Comparison of ENCODE assay signal across 8 mouse cellular contexts in genomic region chr6:136941051-136942021, GRCm38 (mm10). TPM values are rescaled to one million over a fixed set of nuclear protein-coding genes. Genes with fewer than 3 reads are reported as not detected.
A peak's percentile ranks its signal among the peaks of the same experiment; 100 is the strongest.
DNase-seq lines count a peak whose midpoint lies in the region; ATAC-seq lines count a peak whose summit lies in the region.

Gene Arhgdib (minus strand): TSS chr6:136941899.

- no peak within 1 kb of the TSS for H3K27ac ChIP-seq in forebrain, embryonic 14.5 days (ENCODE audit: low read depth, low read length)
- peak within 1 kb of the TSS; percentile 22; the same call in 1 of the 2 replicates for H3K27ac ChIP-seq in hindbrain, embryonic 14.5 days
- H3K27ac ChIP-seq in limb, embryonic 12.5 days: peak within 1 kb of the TSS; percentile 83

- H3K4me3 ChIP-seq in forebrain, embryonic 14.5 days (ENCODE audit: low read depth, low read length): no peak within 1 kb of the TSS
- H3K4me3 ChIP-seq in hindbrain, embryonic 14.5 days (replicated peaks; ENCODE audit: low read length): no peak within 1 kb of the TSS
- peak within 1 kb of the TSS; percentile 14 for H3K4me3 ChIP-seq in limb, embryonic 12.5 days (replicated peaks)

- H3K27me3 ChIP-seq in forebrain, embryonic 14.5 days (replicated peaks; ENCODE audit: control insufficient read depth, insufficient read depth, low read length): no peaks in the 10 kb centered on the region
- no peaks in the 10 kb centered on the region for H3K27me3 ChIP-seq in hindbrain, embryonic 14.5 days (ENCODE audit: control insufficient read depth, insufficient read depth, low read length)
- no peaks in the 10 kb centered on the region for H3K27me3 ChIP-seq in limb, embryonic 12.5 days

- no peaks in the 10 kb centered on the region for H3K9me3 ChIP-seq in forebrain, embryonic 14.5 days (replicated peaks; ENCODE audit: control insufficient read depth, low read length)
- H3K9me3 ChIP-seq in hindbrain, embryonic 14.5 days (ENCODE audit: control insufficient read depth, low read length): no peaks in the 10 kb centered on the region
- H3K9me3 ChIP-seq in limb, embryonic 12.5 days: no peaks in the 10 kb centered on the region

- no peak within 1 kb of the TSS for H3K4me2 ChIP-seq in forebrain, embryonic 14.5 days (ENCODE audit: low read length)
- no peak within 1 kb of the TSS for H3K4me2 ChIP-seq in hindbrain, embryonic 14.5 days (replicated peaks)
- H3K4me2 ChIP-seq in limb, embryonic 12.5 days: peak within 1 kb of the TSS; percentile 39

- H3K4me1 ChIP-seq in forebrain, embryonic 14.5 days (ENCODE audit: control insufficient read depth, insufficient read depth, low read length): no peaks in the 10 kb centered on the region
- no peaks in the 10 kb centered on the region for H3K4me1 ChIP-seq in hindbrain, embryonic 14.5 days (replicated peaks; ENCODE audit: control insufficient read depth, insufficient read depth, low read length)
- H3K4me1 ChIP-seq in limb, embryonic 12.5 days (replicated peaks): peaks cover 44% of the 10 kb centered on the region

- 64% methylated on average over 12 of the region's 12 CpGs for WGBS in forebrain, embryonic 14.5 days
- 57% methylated on average over 12 of the region's 12 CpGs for WGBS in hindbrain, embryonic 14.5 days
- WGBS in limb, embryonic 12.5 days: 27% methylated on average over 12 of the region's 12 CpGs

- ATAC-seq in forebrain, embryonic 14.5 days: no peak
- ATAC-seq in hindbrain, embryonic 14.5 days (ENCODE audit: low FRiP score): no peak
- 0 out of 2 replicates have a peak, but pooled peaks have one; percentile 34 for ATAC-seq in limb, embryonic 12.5 days (ENCODE audit: insufficient number of reproducible peaks, insufficient read depth, low FRiP score, low TSS enrichment, low read depth)
- ATAC-seq in monocyte, adult 5-6 weeks (replicated peaks; ENCODE audit: insufficient number of reproducible peaks, low FRiP score, low TSS enrichment, poor library complexity, severe bottlenecking): 0 out of 2 replicates have a peak, but pooled peaks have one; percentile 18

- H3K9ac ChIP-seq in forebrain, embryonic 14.5 days (ENCODE audit: low read length): no peak within 1 kb of the TSS
- no peak within 1 kb of the TSS for H3K9ac ChIP-seq in hindbrain, embryonic 14.5 days
- no peak within 1 kb of the TSS for H3K9ac ChIP-seq in limb, embryonic 12.5 days (replicated peaks)

- no peak for DNase-seq in layer of hippocampus, adult 8-10 months (ENCODE audit: low spot score in 2 of 2)
- DNase-seq in layer of hippocampus, adult 9-10 months (ENCODE audit: low spot score): no peak
- DNase-seq in adipocyte (ENCODE audit: low spot score): peak; percentile 40
- DNase-seq in forebrain, embryonic 14.5 days (ENCODE audit: low spot score): no peak
- DNase-seq in hindbrain, embryonic 14.5 days (ENCODE audit: low spot score): no peak
- DNase-seq in yolk sac, embryonic 10.5 days (ENCODE audit: low spot score): peak; percentile 32

- no peaks in the 10 kb centered on the region for H3K36me3 ChIP-seq in forebrain, embryonic 14.5 days (ENCODE audit: control insufficient read depth, insufficient read depth, low read length)
- no peaks in the 10 kb centered on the region for H3K36me3 ChIP-seq in hindbrain, embryonic 14.5 days (replicated peaks; ENCODE audit: control insufficient read depth, insufficient read depth)
- H3K36me3 ChIP-seq in limb, embryonic 12.5 days: no peaks in the 10 kb centered on the region

RNA-seq across cellular contexts. Expression of gene Arhgdib, which starts in this region (rescaled TPM):
- total RNA-seq in layer of hippocampus, adult 8-10 months (2022): 10 to 100 TPM in 3 of 4 experiments, 1 to 10 TPM in 1; 9.9 to 23.4 (median 17.1) TPM
- polyA plus RNA-seq in forebrain, embryonic 14.5 days (2014; fragmentation: Nextera tagmentation; extraction: Ambion mirVana): 17.9 and 18.8 TPM in 2 replicates
- polyA plus RNA-seq in hindbrain, embryonic 14.5 days (2014; fragmentation: Nextera tagmentation; extraction: Ambion mirVana): 14.7 and 17.9 TPM in 2 replicates
- polyA plus RNA-seq in limb, embryonic 12.5 days (2016; fragmentation: Nextera tagmentation; extraction: Ambion mirVana): 33.9 and 42.1 TPM in 2 replicates
- total RNA-seq in monocyte, adult 5-6 weeks (2017): 977 to 1,211 TPM (median 1,012 TPM) in 3 replicates

Comparison
In these comparisons a context has a peak if more than half of its experiments do, and no peak if none do; other contexts are left out.
1. RNA of gene Arhgdib (total RNA-seq): 977 to 1,211 TPM in monocyte, adult 5-6 weeks; 9.9 to 23.4 TPM in layer of hippocampus, adult 8-10 months; every median in the first group is over 10 times any median in the second.
2. DNase-seq: peak in adipocyte (single experiment) and yolk sac, embryonic 10.5 days (single experiment); none in layer of hippocampus, adult 8-10 months (0 of 2), layer of hippocampus, adult 9-10 months (single experiment), forebrain, embryonic 14.5 days (single experiment) and hindbrain, embryonic 14.5 days (single experiment).
3. ATAC-seq: peak in limb, embryonic 12.5 days (single experiment) and monocyte, adult 5-6 weeks (single experiment); none in forebrain, embryonic 14.5 days (single experiment) and hindbrain, embryonic 14.5 days (single experiment).